Mouse (Mus musculus): ENCODE data around the gene Dok5. TPM values are rescaled to one million over a fixed set of nuclear protein-coding genes. Genes with fewer than 3 reads are reported as not detected.

Gene Dok5
- polyA plus RNA-seq, 1 experiment = 0.04 TPM

GRCm38 (mm10) chr2:170734446-170734845 lies 2.8 kb downstream of the Dok5 start:
- Histone ChIP-seq H3K4me1 (ENCODE audit: control insufficient read depth, insufficient read depth, insufficient read length) (no peaks in the 10 kb centered on the region), H3K27me3 (ENCODE audit: control insufficient read depth, insufficient read depth, low read length) (no peaks in the 10 kb centered on the region), H3K4me3 (ENCODE audit: extremely low read depth, insufficient read depth, insufficient read length) (no peak overlapping the region), H3K36me3 (ENCODE audit: control insufficient read depth, insufficient read depth, low read length) (no peaks in the 10 kb centered on the region), H3K27ac (ENCODE audit: insufficient read depth, low read length) (no peak overlapping the region)
- DNase-seq (ENCODE audit: low read depth in 1 of 2, low spot score in 2 of 2) = no peak
- WGBS = 81% methylated on average over 3 of the region's 3 CpGs
- TF ChIP-seq CTCF (IDR thresholded peaks at IDR 0.05; ENCODE audit: extremely low read depth, insufficient read depth, insufficient read length, insufficient replicate concordance) = no peak
- TF ChIP-seq POLR2A (IDR thresholded peaks at IDR 0.05; ENCODE audit: low read depth, low read length) = no peak

GRCm38 (mm10) chr2:170738446-170738845 lies 6.8 kb downstream of the Dok5 start:
- H3K27ac ChIP-seq (ENCODE audit: insufficient read depth, low read length) = no peak overlapping the region
- 88% methylated on average over 9 of the region's 9 CpGs for WGBS
- no peak for TF ChIP-seq CTCF (IDR thresholded peaks at IDR 0.05; ENCODE audit: extremely low read depth, insufficient read depth, insufficient read length, insufficient replicate concordance)
- TF ChIP-seq POLR2A (IDR thresholded peaks at IDR 0.05; ENCODE audit: low read depth, low read length) = no peak
- no peak for DNase-seq (ENCODE audit: low read depth in 1 of 2, low spot score in 2 of 2)
- H3K27me3 ChIP-seq (ENCODE audit: control insufficient read depth, insufficient read depth, low read length) = no peaks in the 10 kb centered on the region
- no peaks in the 10 kb centered on the region for H3K4me1 ChIP-seq (ENCODE audit: control insufficient read depth, insufficient read depth, insufficient read length)
- no peak overlapping the region for H3K4me3 ChIP-seq (ENCODE audit: extremely low read depth, insufficient read depth, insufficient read length)
- no peaks in the 10 kb centered on the region for H3K36me3 ChIP-seq (ENCODE audit: control insufficient read depth, insufficient read depth, low read length)

- Histone ChIP-seq H3K4me1 (ENCODE audit: control insufficient read depth, insufficient read depth, insufficient read length) (no peaks in the 10 kb centered on the region), H3K27me3 (ENCODE audit: control insufficient read depth, insufficient read depth, low read length) (no peaks in the 10 kb centered on the region), H3K36me3 (ENCODE audit: control insufficient read depth, insufficient read depth, low read length) (no peaks in the 10 kb centered on the region), H3K4me3 (ENCODE audit: extremely low read depth, insufficient read depth, insufficient read length) (no peak overlapping the region), H3K27ac (ENCODE audit: insufficient read depth, low read length) (no peak overlapping the region)
- TF ChIP-seq POLR2A (IDR thresholded peaks at IDR 0.05; ENCODE audit: low read depth, low read length) (no peak), CTCF (IDR thresholded peaks at IDR 0.05; ENCODE audit: extremely low read depth, insufficient read depth, insufficient read length, insufficient replicate concordance) (no peak)
- no peak for DNase-seq (ENCODE audit: low read depth in 1 of 2, low spot score in 2 of 2)
- WGBS = 85% methylated on average over 9 of the region's 9 CpGs
Observed at GRCm38 (mm10) chr2:170738891-170739290, 7.3 kb downstream of the Dok5 start.

- no peak overlapping the region for H3K27ac ChIP-seq (ENCODE audit: insufficient read depth, low read length)
- TF ChIP-seq POLR2A (IDR thresholded peaks at IDR 0.05; ENCODE audit: low read depth, low read length) (no peak), CTCF (IDR thresholded peaks at IDR 0.05; ENCODE audit: extremely low read depth, insufficient read depth, insufficient read length, insufficient replicate concordance) (no peak)
- H3K4me1 ChIP-seq (ENCODE audit: control insufficient read depth, insufficient read depth, insufficient read length) = no peaks in the 10 kb centered on the region
- WGBS = 74% methylated on average over 8 of the region's 8 CpGs
- H3K27me3 ChIP-seq (ENCODE audit: control insufficient read depth, insufficient read depth, low read length) = no peaks in the 10 kb centered on the region
- no peaks in the 10 kb centered on the region for H3K36me3 ChIP-seq (ENCODE audit: control insufficient read depth, insufficient read depth, low read length)
- no peak for DNase-seq (ENCODE audit: low read depth in 1 of 2, low spot score in 2 of 2)
- H3K4me3 ChIP-seq (ENCODE audit: extremely low read depth, insufficient read depth, insufficient read length) = no peak overlapping the region
Observed at GRCm38 (mm10) chr2:170739713-170740365, 8.2 kb downstream of the Dok5 start.

GRCm38 (mm10) chr2:170743521-170743920 lies 11.9 kb downstream of the Dok5 start:
- Histone ChIP-seq H3K27me3 (ENCODE audit: control insufficient read depth, insufficient read depth, low read length) (no peaks in the 10 kb centered on the region), H3K36me3 (ENCODE audit: control insufficient read depth, insufficient read depth, low read length) (no peaks in the 10 kb centered on the region), H3K27ac (ENCODE audit: insufficient read depth, low read length) (no peak overlapping the region), H3K4me3 (ENCODE audit: extremely low read depth, insufficient read depth, insufficient read length) (no peak overlapping the region), H3K4me1 (ENCODE audit: control insufficient read depth, insufficient read depth, insufficient read length) (no peaks in the 10 kb centered on the region)
- TF ChIP-seq POLR2A (IDR thresholded peaks at IDR 0.05; ENCODE audit: low read depth, low read length) = no peak
- no peak for TF ChIP-seq CTCF (IDR thresholded peaks at IDR 0.05; ENCODE audit: extremely low read depth, insufficient read depth, insufficient read length, insufficient replicate concordance)
- no peak for DNase-seq (ENCODE audit: low read depth in 1 of 2, low spot score in 2 of 2)
- WGBS = 83% methylated on average over 2 of the region's 2 CpGs

GRCm38 (mm10) chr2:170748901-170749300 lies 17.3 kb downstream of the Dok5 start:
- H3K4me1 ChIP-seq (ENCODE audit: control insufficient read depth, insufficient read depth, insufficient read length) = no peaks in the 10 kb centered on the region
- DNase-seq (ENCODE audit: low read depth in 1 of 2, low spot score in 2 of 2) = no peak
- WGBS = 75% methylated on average over 3 of the region's 3 CpGs
- H3K36me3 ChIP-seq (ENCODE audit: control insufficient read depth, insufficient read depth, low read length) = no peaks in the 10 kb centered on the region
- no peak overlapping the region for H3K27ac ChIP-seq (ENCODE audit: insufficient read depth, low read length)
- TF ChIP-seq POLR2A (IDR thresholded peaks at IDR 0.05; ENCODE audit: low read depth, low read length) (no peak), CTCF (IDR thresholded peaks at IDR 0.05; ENCODE audit: extremely low read depth, insufficient read depth, insufficient read length, insufficient replicate concordance) (no peak)
- H3K27me3 ChIP-seq (ENCODE audit: control insufficient read depth, insufficient read depth, low read length) = no peaks in the 10 kb centered on the region
- no peak overlapping the region for H3K4me3 ChIP-seq (ENCODE audit: extremely low read depth, insufficient read depth, insufficient read length)

- TF ChIP-seq POLR2A (IDR thresholded peaks at IDR 0.05; ENCODE audit: low read depth, low read length) (no peak), CTCF (IDR thresholded peaks at IDR 0.05; ENCODE audit: extremely low read depth, insufficient read depth, insufficient read length, insufficient replicate concordance) (no peak)
- no peaks in the 10 kb centered on the region for H3K36me3 ChIP-seq (ENCODE audit: control insufficient read depth, insufficient read depth, low read length)
- 75% methylated on average over 10 of the region's 10 CpGs for WGBS
- H3K27me3 ChIP-seq (ENCODE audit: control insufficient read depth, insufficient read depth, low read length) = no peaks in the 10 kb centered on the region
- H3K27ac ChIP-seq (ENCODE audit: insufficient read depth, low read length) = no peak overlapping the region
- no peaks in the 10 kb centered on the region for H3K4me1 ChIP-seq (ENCODE audit: control insufficient read depth, insufficient read depth, insufficient read length)
- DNase-seq (ENCODE audit: low read depth in 1 of 2, low spot score in 2 of 2) = no peak
- H3K4me3 ChIP-seq (ENCODE audit: extremely low read depth, insufficient read depth, insufficient read length) = no peak overlapping the region
Observed at GRCm38 (mm10) chr2:170752191-170752850, 20.7 kb downstream of the Dok5 start.
